Mouse (Mus musculus) embryonic facial prominence, embryonic 14.5 days (tissue): Measurements from ENCODE around the gene Sfrp2. TPM values are rescaled to one million over a fixed set of nuclear protein-coding genes. Genes with fewer than 3 reads are reported as not detected.

Source experiments
- ATAC-seq: fragments of 200-750 bp; cut with Nextera tagmentation; 2 replicates; pipeline ENCODE4 v1.8.0; 2017; ENCODE audit warnings: low read depth, moderate number of reproducible peaks, moderate TSS enrichment
- DNase-seq: peaks from one replicate; pipeline ENCODE4 v3.0.0-alpha.2; 2015; ENCODE audit warnings: low spot score
- H3K27ac ChIP-seq: fragments of 300-500 bp; sonication (generic); replicated peaks from 2 replicates; pipeline ENCODE4 v1.5.1; 2014; ENCODE audit warnings: low read depth, mild to moderate bottlenecking, low read length, moderate library complexity
- H3K27me3 ChIP-seq: fragments of 300-500 bp; sonication (generic); replicated peaks from 2 replicates; pipeline ENCODE4 v1.6.1; 2014; ENCODE audit warnings: low read length; ENCODE audit not compliant: control insufficient read depth, insufficient read depth
- H3K36me3 ChIP-seq: fragments of 300-500 bp; sonication (generic); 2 replicates; pipeline ENCODE4 v1.6.1; 2014; ENCODE audit warnings: low read length, mixed read lengths; ENCODE audit not compliant: control insufficient read depth, insufficient read depth
- H3K4me1 ChIP-seq: fragments of 300-500 bp; sonication (generic); 2 replicates; pipeline ENCODE4 v1.6.1; 2014; ENCODE audit warnings: antibody characterized with exemption, low read length; ENCODE audit not compliant: control insufficient read depth, insufficient read depth
- H3K4me2 ChIP-seq: fragments of 300-500 bp; sonication (generic); 2 replicates; pipeline ENCODE4 v1.6.1; 2014; ENCODE audit warnings: low read depth, mild to moderate bottlenecking, low read length, moderate library complexity, mixed read lengths
- H3K4me3 ChIP-seq: fragments of 300-500 bp; sonication (generic); 2 replicates; pipeline ENCODE4 v1.5.1; 2014; ENCODE audit warnings: low read depth, mild to moderate bottlenecking, low read length
- H3K9ac ChIP-seq: fragments of 300-500 bp; sonication (generic); 2 replicates; pipeline ENCODE4 v1.6.1; 2014; ENCODE audit warnings: low read depth, mild to moderate bottlenecking, low read length, moderate library complexity, mixed read lengths
- H3K9me3 ChIP-seq: fragments of 300-500 bp; sonication (generic); 2 replicates; pipeline ENCODE4 v1.6.1; 2016; ENCODE audit warnings: low read length; ENCODE audit not compliant: control insufficient read depth
- WGBS: fragments of 180-500 bp; shearing (Covaris S2); extraction: QIAGEN DNeasy Blood & Tissue Kit; methylation state at CpG from one replicate; pipeline ENCODE4 v1.1.7; 2014; 5-methylcytosine and 5-hydroxymethylcytosine counted together
- polyA plus RNA-seq: library from polyadenylated mRNA; unstranded; fragments of >200 nt; fragmentation: Nextera tagmentation; extraction: Ambion mirVana; gene quantifications from 2 replicates; pipeline ENCODE4 v1.2.1, GENCODE M21; 2014

Sfrp2 gene
- polyA plus RNA-seq, 1 experiment from 2014 or later: 605 TPM

- 0 out of 2 replicates have a peak, but pooled peaks cover 5% of the 10 kb centered on the region for H3K9me3 ChIP-seq
- H3K9ac ChIP-seq: no peak overlapping the region
- 94% methylated on average over 7 of the region's 7 CpGs for WGBS
- no peaks in the 10 kb centered on the region for H3K27me3 ChIP-seq
- ATAC-seq (no peak), DNase-seq (no peak)
- H3K4me3 ChIP-seq: no peak overlapping the region
- no peaks in the 10 kb centered on the region for H3K36me3 ChIP-seq
- H3K27ac ChIP-seq: no peak overlapping the region
- no peaks in the 10 kb centered on the region for H3K4me1 ChIP-seq
- H3K4me2 ChIP-seq: no peak overlapping the region
Measured at GRCm38 (mm10) chr3:83799486-83799885, 33.4 kb downstream of the Sfrp2 start.

GRCm38 (mm10) chr3:83801649-83802155 lies 35.6 kb downstream of the Sfrp2 start:
- no peak overlapping the region for H3K27ac ChIP-seq
- H3K9me3 ChIP-seq: 0 out of 2 replicates have a peak, but pooled peaks cover 5% of the 10 kb centered on the region
- peaks cover 4% of the 10 kb centered on the region; the same call in 1 of the 2 replicates for H3K4me1 ChIP-seq
- H3K27me3 ChIP-seq: no peaks in the 10 kb centered on the region
- ATAC-seq (no peak), DNase-seq (no peak)
- no peaks in the 10 kb centered on the region for H3K36me3 ChIP-seq
- H3K4me3 ChIP-seq: no peak overlapping the region
- H3K9ac ChIP-seq: no peak overlapping the region
- no peak overlapping the region for H3K4me2 ChIP-seq
- 96% methylated on average over 4 of the region's 4 CpGs for WGBS

GRCm38 (mm10) chr3:83808483-83808882 lies 42.4 kb downstream of the Sfrp2 start:
- peaks cover 11% of the 10 kb centered on the region; the same call in 1 of the 2 replicates for H3K4me1 ChIP-seq
- no peaks in the 10 kb centered on the region for H3K9me3 ChIP-seq
- no peak overlapping the region for H3K4me2 ChIP-seq
- DNase-seq: no peak
- H3K9ac ChIP-seq: no peak overlapping the region
- WGBS: 56% methylated on average over 12 of the region's 12 CpGs
- H3K27ac ChIP-seq: no peak overlapping the region
- no peak for ATAC-seq
- H3K27me3 ChIP-seq: no peaks in the 10 kb centered on the region
- no peaks in the 10 kb centered on the region for H3K36me3 ChIP-seq
- H3K4me3 ChIP-seq: no peak overlapping the region

- H3K27me3 ChIP-seq: no peaks in the 10 kb centered on the region
- H3K9ac ChIP-seq: no peak overlapping the region
- H3K4me3 ChIP-seq: no peak overlapping the region
- no peak for ATAC-seq
- no peak overlapping the region for H3K27ac ChIP-seq
- H3K4me2 ChIP-seq: no peak overlapping the region
- peaks cover 11% of the 10 kb centered on the region; the same call in 1 of the 2 replicates for H3K4me1 ChIP-seq
- WGBS: 71% methylated on average over 7 of the region's 7 CpGs
- H3K9me3 ChIP-seq: no peaks in the 10 kb centered on the region
- H3K36me3 ChIP-seq: no peaks in the 10 kb centered on the region
- DNase-seq: no peak
Measured at GRCm38 (mm10) chr3:83811987-83812386, 45.9 kb downstream of the Sfrp2 start.

GRCm38 (mm10) chr3:83812863-83813262 lies 46.7 kb downstream of the Sfrp2 start:
- no peak for DNase-seq
- Histone ChIP-seq H3K4me2 (no peak overlapping the region), H3K9me3 (no peaks in the 10 kb centered on the region), H3K27ac (no peak overlapping the region), H3K36me3 (no peaks in the 10 kb centered on the region), H3K4me1 (peaks cover 11% of the 10 kb centered on the region; the same call in 1 of the 2 replicates), H3K9ac (no peak overlapping the region), H3K27me3 (no peaks in the 10 kb centered on the region), H3K4me3 (no peak overlapping the region)
- no peak for ATAC-seq

GRCm38 (mm10) chr3:83816372-83816925 lies 50.3 kb downstream of the Sfrp2 start:
- no peak overlapping the region for H3K9ac ChIP-seq
- H3K27ac ChIP-seq: no peak overlapping the region
- H3K4me3 ChIP-seq: no peak overlapping the region
- no peaks in the 10 kb centered on the region for H3K36me3 ChIP-seq
- no peaks in the 10 kb centered on the region for H3K27me3 ChIP-seq
- DNase-seq (no peak), ATAC-seq (no peak)
- H3K4me2 ChIP-seq: no peak overlapping the region
- 73% methylated on average over 4 of the region's 4 CpGs for WGBS
- no peaks in the 10 kb centered on the region for H3K9me3 ChIP-seq
- H3K4me1 ChIP-seq: 0 out of 2 replicates have a peak, but pooled peaks cover 9% of the 10 kb centered on the region

- no peak overlapping the region for H3K9ac ChIP-seq
- no peak for DNase-seq
- H3K27me3 ChIP-seq: no peaks in the 10 kb centered on the region
- H3K4me3 ChIP-seq: no peak overlapping the region
- H3K27ac ChIP-seq: no peak overlapping the region
- no peak for ATAC-seq
- no peaks in the 10 kb centered on the region for H3K36me3 ChIP-seq
- no peak overlapping the region for H3K4me2 ChIP-seq
- no peaks in the 10 kb centered on the region for H3K9me3 ChIP-seq
- WGBS: 81% methylated on average over 4 of the region's 4 CpGs
- H3K4me1 ChIP-seq: peaks cover 5% of the 10 kb centered on the region; the same call in 1 of the 2 replicates
Measured at GRCm38 (mm10) chr3:83823774-83824173, 57.7 kb downstream of the Sfrp2 start.
